Mouse (Mus musculus) bone marrow, adult 2 months (tissue): ENCODE data around the gene Fnbp1.

Source experiments
- CTCF ChIP-seq: fragments of 200-500 bp; IDR thresholded peaks from 2 replicates; pipeline ENCODE4 v1.5.1; 2011; ENCODE audit warnings: low read length, control low read depth; ENCODE audit not compliant: control insufficient read depth, insufficient read depth
- POLR2A ChIP-seq: fragments of 200-500 bp; IDR thresholded peaks from 2 replicates; pipeline ENCODE4 v1.6.1; 2011; ENCODE audit warnings: low read depth, mild to moderate bottlenecking, control low read depth, low read length, borderline replicate concordance; ENCODE audit not compliant: control insufficient read depth

- TF ChIP-seq CTCF (no peak), POLR2A (no peak)
These were observed 23.1 kb upstream of the Fnbp1 start for GRCm38 (mm10) chr2:31164841-31165455.
